Mouse (Mus musculus): ENCODE results near the gene Foxn2. TPM values are rescaled to one million over a fixed set of nuclear protein-coding genes. Genes with fewer than 3 reads are reported as not detected.

Foxn2 gene
- polyA plus RNA-seq (2015; fragmentation: Nextera tagmentation; extraction: Ambion mirVana), result 8.0 and 8.1 TPM in 2 replicates

DNA sequence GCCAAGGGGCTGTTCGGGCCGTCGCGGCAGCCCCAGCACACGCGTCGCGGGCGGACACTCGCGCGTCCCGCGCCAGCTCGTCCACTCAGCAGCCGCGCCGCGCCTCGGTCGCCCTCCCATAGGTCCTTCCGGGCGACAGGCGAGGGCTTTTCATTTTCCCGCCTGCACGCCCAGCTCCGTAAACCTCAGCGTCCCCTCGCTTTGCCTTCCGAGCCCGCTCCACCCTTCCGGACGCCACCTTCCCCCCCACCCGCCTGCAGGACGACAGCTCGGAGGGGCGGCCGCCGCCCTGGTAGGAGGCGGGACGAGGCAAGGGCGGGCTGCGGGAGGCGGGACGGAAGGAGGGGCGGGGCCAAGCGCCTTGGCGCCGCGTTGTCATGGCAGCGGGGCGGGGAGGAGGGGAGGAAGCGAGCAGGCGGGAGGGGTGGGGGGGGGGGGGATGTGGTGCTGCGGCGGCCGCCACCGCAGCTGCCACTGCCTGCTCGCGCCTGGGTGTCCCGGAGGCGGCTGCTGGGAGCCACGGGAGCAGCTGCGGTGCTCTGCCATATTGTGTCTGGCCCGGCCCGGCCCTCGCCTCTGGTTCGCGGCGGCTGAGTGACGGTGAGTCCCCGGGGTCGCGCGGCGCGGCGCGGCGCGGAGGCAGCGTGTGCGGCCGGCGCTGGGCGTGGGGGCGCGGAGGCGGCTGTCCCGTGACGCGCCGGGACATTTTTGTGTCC is at the start of gene Foxn2:
Foxn2 (plus strand) TSS at position 427 of the 716 bp plus-strand sequence.
- ATAC-seq (replicated peaks), result peak; percentile 92
- H3K4me3 ChIP-seq, result peak within 1 kb of the TSS; percentile 99
- peak within 1 kb of the TSS; percentile 95 for H3K4me2 ChIP-seq
- WGBS, result 0% methylated on average over 71 of the region's 93 CpGs
- H3K36me3 ChIP-seq (replicated peaks), result no peaks in the 10 kb centered on the region
- H3K27ac ChIP-seq, result peak within 1 kb of the TSS; percentile 87
- H3K9ac ChIP-seq, result peak within 1 kb of the TSS; percentile 81
- H3K9me3 ChIP-seq, result no peaks in the 10 kb centered on the region
- H3K27me3 ChIP-seq (replicated peaks), result no peaks in the 10 kb centered on the region
- peaks cover 7% of the 10 kb centered on the region; the same call in 1 of the 2 replicates for H3K4me1 ChIP-seq

DNA sequence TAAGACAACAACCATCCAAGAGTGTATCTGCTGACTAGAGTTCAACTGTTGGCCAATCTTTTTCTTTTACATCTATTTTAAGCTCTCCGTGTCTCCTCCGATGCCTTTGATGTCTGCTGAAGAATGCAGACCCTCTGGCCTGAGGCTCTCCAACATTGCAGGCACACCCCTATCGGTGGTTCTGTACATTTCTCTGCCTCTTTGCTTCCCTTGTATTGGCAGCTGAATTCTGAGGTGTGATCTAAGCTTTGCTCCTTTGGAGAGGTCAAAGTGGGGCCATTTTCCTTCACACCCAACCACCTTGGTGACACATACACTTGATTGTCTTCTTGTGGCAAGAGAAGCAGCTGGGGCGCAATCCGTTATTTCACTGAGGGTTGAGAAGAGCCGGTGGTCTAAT is 43.0 kb upstream of the Foxn2 start:
- no peaks in the 10 kb centered on the region for H3K36me3 ChIP-seq (replicated peaks)
- 92% methylated on average over 6 of the region's 6 CpGs for WGBS
- H3K4me3 ChIP-seq, result no peak overlapping the region
- H3K4me1 ChIP-seq, result peaks cover 15% of the 10 kb centered on the region; the same call in 1 of the 2 replicates
- H3K4me2 ChIP-seq, result no peak overlapping the region
- no peak overlapping the region for H3K9ac ChIP-seq
- H3K9me3 ChIP-seq, result no peaks in the 10 kb centered on the region
- no peak overlapping the region for H3K27ac ChIP-seq
- H3K27me3 ChIP-seq (replicated peaks), result no peaks in the 10 kb centered on the region
- no peak for ATAC-seq (replicated peaks)

DNA sequence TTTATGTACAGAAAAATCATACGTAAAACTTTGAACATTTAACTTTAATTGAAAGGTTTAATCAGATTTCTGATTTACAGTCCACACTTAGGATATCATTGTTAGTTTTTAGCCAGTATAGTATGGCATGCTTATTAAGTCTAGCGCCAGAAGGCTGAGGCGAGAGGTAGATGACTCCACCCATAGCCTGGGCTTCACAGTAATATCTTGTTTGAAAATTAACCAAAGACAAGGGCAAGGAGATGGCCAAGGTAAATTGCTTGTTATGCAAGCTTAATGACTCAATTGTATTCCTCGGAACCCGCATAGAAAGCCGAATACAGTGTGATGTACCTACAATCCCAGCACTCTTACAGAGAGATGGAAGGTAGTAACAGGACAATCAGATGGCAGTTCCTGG is 42.4 kb upstream of the Foxn2 start:
- Histone ChIP-seq H3K4me3 (no peak overlapping the region), H3K27me3 (replicated peaks) (no peaks in the 10 kb centered on the region), H3K9ac (no peak overlapping the region), H3K36me3 (replicated peaks) (no peaks in the 10 kb centered on the region), H3K4me1 (peaks cover 15% of the 10 kb centered on the region; the same call in 1 of the 2 replicates), H3K27ac (no peak overlapping the region), H3K9me3 (no peaks in the 10 kb centered on the region), H3K4me2 (no peak overlapping the region)
- no peak for ATAC-seq (replicated peaks)
- 91% methylated on average over 6 of the region's 6 CpGs for WGBS

DNA sequence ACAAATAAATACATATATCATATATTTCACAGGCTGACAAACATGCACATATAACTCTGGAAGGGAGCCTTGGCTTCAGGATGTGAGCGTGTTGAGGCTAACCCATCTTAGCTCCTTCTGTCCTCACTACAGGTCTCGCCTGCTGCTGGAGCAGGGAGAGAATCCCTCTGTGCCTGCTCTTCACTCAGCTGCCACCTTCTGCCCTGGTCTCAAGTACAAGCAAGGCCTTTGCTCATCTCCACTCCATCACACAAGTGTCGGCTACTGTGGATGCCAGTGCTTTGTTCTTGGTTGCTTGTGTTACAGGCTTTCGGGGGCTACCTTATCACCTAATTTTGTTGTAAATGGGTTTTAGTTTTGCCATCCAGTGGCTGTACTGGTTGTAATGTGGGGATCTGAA is 41.7 kb upstream of the Foxn2 start:
- Histone ChIP-seq H3K9me3 (no peaks in the 10 kb centered on the region), H3K4me3 (no peak overlapping the region), H3K4me2 (no peak overlapping the region), H3K4me1 (peaks cover 15% of the 10 kb centered on the region; the same call in 1 of the 2 replicates), H3K27me3 (replicated peaks) (0 out of 2 replicates have a peak, but pooled peaks cover 5% of the 10 kb centered on the region), H3K36me3 (replicated peaks) (no peaks in the 10 kb centered on the region), H3K27ac (no peak overlapping the region), H3K9ac (no peak overlapping the region)
- 78% methylated on average over 4 of the region's 4 CpGs for WGBS
- ATAC-seq (replicated peaks), result no peak

DNA sequence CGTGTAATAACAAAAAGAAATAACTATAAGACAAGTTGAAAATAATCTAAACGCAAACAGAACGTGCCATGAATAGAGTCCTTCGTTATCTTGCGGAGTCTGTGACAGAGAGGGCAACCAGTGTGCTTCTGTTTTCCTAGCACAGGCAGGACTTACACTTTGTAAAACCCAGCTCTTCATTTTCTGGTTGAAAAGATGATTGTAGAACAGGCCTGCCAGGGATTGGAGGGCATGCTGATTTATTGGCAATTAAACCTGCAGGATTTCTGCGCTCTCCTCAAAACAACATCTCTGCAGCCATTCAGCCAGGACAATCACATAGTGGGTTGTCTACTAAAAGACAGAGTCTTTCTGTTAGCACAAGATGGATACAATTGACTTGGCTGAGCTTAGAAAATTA is 40.4 kb upstream of the Foxn2 start:
- Histone ChIP-seq H3K27me3 (replicated peaks) (0 out of 2 replicates have a peak, but pooled peaks cover 6% of the 10 kb centered on the region), H3K9ac (no peak overlapping the region), H3K36me3 (replicated peaks) (no peaks in the 10 kb centered on the region), H3K4me3 (no peak overlapping the region), H3K4me2 (no peak overlapping the region), H3K27ac (no peak overlapping the region), H3K4me1 (peaks cover 24% of the 10 kb centered on the region), H3K9me3 (no peaks in the 10 kb centered on the region)
- 35% methylated on average over 6 of the region's 6 CpGs for WGBS
- no peak for ATAC-seq (replicated peaks)

DNA sequence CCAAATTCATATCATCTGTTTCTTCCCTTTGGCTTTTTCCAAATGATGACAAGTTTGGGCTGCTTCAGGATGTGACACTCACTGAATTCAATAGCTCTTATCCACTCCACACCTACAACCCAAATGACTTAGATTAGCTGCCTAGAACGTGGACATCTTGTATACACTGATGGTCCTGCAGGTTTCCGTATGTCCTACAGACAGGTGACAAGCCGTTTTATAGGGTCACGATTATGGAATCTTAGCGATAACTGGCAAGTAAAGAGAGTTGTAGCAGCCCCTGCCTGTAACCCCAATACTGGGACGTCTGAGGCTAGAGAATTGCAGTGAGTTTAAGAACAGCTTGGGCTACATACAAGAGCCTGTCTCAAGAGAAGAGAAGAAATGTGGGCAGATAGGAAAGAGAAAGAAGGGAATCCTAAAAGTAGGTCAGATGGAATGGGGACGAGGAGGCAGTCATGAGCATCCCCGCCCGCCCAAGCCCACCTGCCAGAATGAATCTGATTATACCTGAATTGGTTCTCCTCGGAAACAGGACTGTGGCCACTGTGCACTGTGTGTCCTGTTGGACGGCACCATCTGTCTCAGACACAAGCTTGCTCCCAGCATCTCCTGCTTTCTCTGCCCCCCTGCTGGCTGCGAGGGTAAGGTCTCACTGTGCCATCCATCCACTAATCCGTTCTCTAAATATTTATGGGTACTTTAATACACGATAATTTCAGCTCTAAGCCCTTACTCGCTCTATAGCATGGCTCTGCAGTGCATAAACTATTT is 39.6 kb upstream of the Foxn2 start:
- H3K27me3 ChIP-seq (replicated peaks), result 0 out of 2 replicates have a peak, but pooled peaks cover 6% of the 10 kb centered on the region
- 65% methylated on average over 15 of the region's 15 CpGs for WGBS
- H3K36me3 ChIP-seq (replicated peaks), result no peaks in the 10 kb centered on the region
- H3K4me3 ChIP-seq, result no peak overlapping the region
- no peak overlapping the region for H3K27ac ChIP-seq
- peak; percentile 50; the same call in 1 of the 2 replicates for ATAC-seq (replicated peaks)
- H3K4me2 ChIP-seq, result no peak overlapping the region
- H3K9me3 ChIP-seq, result no peaks in the 10 kb centered on the region
- no peak overlapping the region for H3K9ac ChIP-seq
- H3K4me1 ChIP-seq, result peaks cover 26% of the 10 kb centered on the region

DNA sequence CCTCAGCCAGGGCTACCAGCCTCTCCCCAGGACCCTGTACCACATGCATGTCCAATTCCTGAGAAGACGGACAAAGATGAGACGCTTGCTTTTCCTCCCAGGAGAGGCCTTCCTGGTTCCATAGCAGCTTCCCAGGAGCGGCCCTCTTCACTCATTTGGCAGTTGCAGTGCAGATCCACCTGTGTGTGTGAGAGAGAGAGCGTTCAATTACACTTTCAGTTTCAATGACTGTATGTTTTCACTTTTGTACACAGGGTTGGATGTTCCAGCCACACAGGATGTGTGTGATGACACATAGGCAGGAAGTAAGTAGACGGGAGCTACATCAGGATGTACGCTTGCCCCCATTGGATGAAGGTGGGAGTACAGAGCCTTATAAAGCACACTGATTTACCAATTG is 37.2 kb upstream of the Foxn2 start:
- no peaks in the 10 kb centered on the region for H3K36me3 ChIP-seq (replicated peaks)
- H3K9ac ChIP-seq, result no peak overlapping the region
- 0 out of 2 replicates have a peak, but pooled peaks cover 6% of the 10 kb centered on the region for H3K27me3 ChIP-seq (replicated peaks)
- no peak for ATAC-seq (replicated peaks)
- H3K4me1 ChIP-seq, result peaks cover 26% of the 10 kb centered on the region
- 85% methylated on average over 6 of the region's 6 CpGs for WGBS
- no peak overlapping the region for H3K4me3 ChIP-seq
- no peaks in the 10 kb centered on the region for H3K9me3 ChIP-seq
- H3K27ac ChIP-seq, result no peak overlapping the region
- no peak overlapping the region for H3K4me2 ChIP-seq

DNA sequence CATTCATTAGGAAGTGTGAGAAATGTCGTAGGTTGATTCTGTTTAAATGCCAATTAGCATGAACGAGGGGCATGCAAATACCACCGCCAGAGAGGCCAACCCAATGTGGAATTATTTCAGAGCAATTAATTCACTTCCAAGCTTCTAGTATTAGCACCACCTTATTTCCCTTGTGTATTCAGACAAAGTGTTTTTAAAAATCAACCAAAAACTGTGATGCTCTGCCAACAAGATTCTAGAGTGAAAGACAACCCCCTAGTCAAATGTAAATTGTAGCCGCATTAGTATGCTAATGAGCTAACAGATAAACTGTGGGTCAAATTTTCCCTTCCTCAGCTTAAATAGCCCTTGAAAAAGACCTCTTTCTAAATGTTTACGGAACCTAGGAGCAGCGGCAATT is 36.0 kb upstream of the Foxn2 start:
- H3K4me3 ChIP-seq, result no peak overlapping the region

DNA sequence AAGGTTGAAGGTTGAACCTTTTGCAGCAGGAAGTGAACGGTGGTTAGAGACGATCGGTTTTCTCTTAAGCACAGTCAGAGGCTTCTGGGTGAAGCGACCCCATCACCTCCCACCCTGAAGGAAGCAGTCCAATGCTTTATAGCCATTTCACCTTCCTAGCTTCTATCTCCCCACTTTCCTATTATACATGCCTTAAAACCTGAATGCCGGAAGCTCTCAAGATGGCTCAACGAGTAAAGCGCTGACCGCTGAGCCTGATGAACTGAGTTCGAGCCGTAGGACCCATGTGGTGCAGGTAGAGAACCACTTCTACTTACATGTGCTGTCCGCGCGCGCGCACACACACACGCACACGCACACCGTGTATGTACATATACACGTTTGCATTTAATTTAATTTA is 35.4 kb upstream of the Foxn2 start:
- Histone ChIP-seq H3K27ac (no peak overlapping the region), H3K4me3 (0 out of 2 replicates have a peak overlapping the region, but pooled peaks have one; percentile 6), H3K4me1 (peaks cover 22% of the 10 kb centered on the region), H3K4me2 (peak overlapping the region; percentile 23), H3K27me3 (replicated peaks) (0 out of 2 replicates have a peak, but pooled peaks cover 6% of the 10 kb centered on the region), H3K9me3 (no peaks in the 10 kb centered on the region), H3K36me3 (replicated peaks) (no peaks in the 10 kb centered on the region), H3K9ac (no peak overlapping the region)
- ATAC-seq (replicated peaks), result peak; percentile 59; the same call in 1 of the 2 replicates
- WGBS, result 29% methylated on average over 19 of the region's 19 CpGs

More for the DNA sequence above, 36.0 kb upstream of the Foxn2 start:
- H3K9me3 ChIP-seq, result no peaks in the 10 kb centered on the region
- 0 out of 2 replicates have a peak, but pooled peaks cover 6% of the 10 kb centered on the region for H3K27me3 ChIP-seq (replicated peaks)
- 0 out of 2 replicates have a peak, but pooled peaks have one; percentile 27 for ATAC-seq (replicated peaks)
- H3K9ac ChIP-seq, result no peak overlapping the region
- H3K27ac ChIP-seq, result no peak overlapping the region
- peak overlapping the region; percentile 23 for H3K4me2 ChIP-seq
- no peaks in the 10 kb centered on the region for H3K36me3 ChIP-seq (replicated peaks)
- WGBS, result 5% methylated on average over 6 of the region's 6 CpGs
- peaks cover 26% of the 10 kb centered on the region for H3K4me1 ChIP-seq

DNA sequence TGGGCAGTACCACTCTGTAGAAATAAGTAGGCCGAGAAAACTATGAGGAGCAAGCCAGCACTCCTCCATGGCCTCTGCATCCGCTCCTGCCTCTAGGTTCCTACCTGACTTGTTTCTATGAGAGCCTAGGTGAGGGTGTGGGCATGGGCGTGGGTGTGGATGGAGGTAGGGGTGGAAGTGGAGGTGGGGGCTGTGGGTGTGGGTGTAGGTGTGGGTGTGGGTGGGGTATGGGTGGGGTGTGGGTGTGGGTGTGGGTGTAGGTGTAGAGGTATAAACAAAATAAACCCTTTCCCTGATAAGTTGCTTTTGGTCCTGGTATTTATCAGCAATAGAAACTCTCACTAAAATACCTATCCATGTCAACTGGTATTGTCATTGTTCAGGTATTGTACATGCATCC is 30.8 kb upstream of the Foxn2 start:
- Histone ChIP-seq H3K27ac (no peak overlapping the region), H3K27me3 (replicated peaks) (no peaks in the 10 kb centered on the region), H3K9ac (no peak overlapping the region), H3K4me2 (no peak overlapping the region), H3K36me3 (replicated peaks) (no peaks in the 10 kb centered on the region), H3K4me1 (peaks cover 6% of the 10 kb centered on the region), H3K9me3 (no peaks in the 10 kb centered on the region), H3K4me3 (no peak overlapping the region)
- WGBS, result 98% methylated on average over 3 of the region's 3 CpGs
- no peak for ATAC-seq (replicated peaks)

DNA sequence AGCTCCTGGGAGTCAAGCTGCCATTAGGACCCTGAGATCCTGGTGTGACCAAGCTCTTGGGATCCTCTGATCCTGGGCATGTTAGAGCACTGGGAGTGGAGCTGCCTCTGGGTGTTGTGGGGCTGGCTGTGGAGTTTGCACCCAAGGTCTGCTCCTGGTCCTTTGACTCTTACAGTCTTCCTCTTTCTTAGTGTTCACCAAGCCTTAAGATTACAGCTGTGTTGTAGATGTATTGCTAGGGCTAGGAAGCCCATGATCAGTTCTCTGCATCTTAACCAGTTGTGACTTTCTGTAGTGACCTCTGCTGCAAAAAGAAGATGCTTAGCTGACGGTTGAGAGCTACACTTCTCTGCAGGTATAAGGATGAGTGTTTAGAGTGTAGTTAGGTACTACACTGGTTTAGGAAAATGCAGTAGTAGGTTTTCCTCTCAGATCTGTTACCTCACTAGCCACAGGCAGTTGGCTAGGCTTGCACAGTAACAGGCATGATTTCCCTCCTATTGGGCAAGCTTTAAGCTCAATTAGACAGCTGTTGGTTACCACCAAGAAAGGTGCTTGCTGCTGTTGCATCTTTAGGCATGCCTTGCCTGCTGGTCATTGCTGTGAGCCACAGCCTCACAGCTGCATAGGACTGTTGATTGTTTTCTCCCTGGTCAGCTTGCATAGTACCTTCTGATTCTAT is 27.2 kb upstream of the Foxn2 start:
- Histone ChIP-seq H3K27ac (no peak overlapping the region), H3K4me2 (no peak overlapping the region), H3K9ac (no peak overlapping the region), H3K4me3 (no peak overlapping the region), H3K36me3 (replicated peaks) (no peaks in the 10 kb centered on the region), H3K27me3 (replicated peaks) (no peaks in the 10 kb centered on the region), H3K4me1 (no peaks in the 10 kb centered on the region), H3K9me3 (no peaks in the 10 kb centered on the region)
- no peak for ATAC-seq (replicated peaks)
- 77% methylated on average over 1 of the region's 1 CpGs for WGBS

DNA sequence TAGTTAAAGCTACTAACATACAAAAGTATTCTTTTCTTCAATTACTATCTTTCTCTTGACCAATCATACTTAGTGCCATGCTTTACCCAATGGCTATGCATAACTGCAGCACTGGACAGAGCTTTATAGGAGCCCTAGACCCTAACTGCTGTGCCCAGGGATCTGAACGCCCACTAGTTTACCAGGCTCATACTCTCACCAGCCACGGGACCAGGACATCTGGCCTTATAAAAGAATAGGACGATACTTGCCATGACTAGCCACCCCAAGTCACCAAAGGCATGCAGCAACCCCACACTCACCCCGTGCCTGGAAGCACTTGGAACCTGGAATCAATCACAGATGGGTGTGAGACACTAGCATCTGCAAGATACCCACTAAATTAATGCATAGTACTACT is 20.1 kb upstream of the Foxn2 start:
- Histone ChIP-seq H3K9me3 (no peaks in the 10 kb centered on the region), H3K27ac (no peak overlapping the region), H3K4me3 (no peak overlapping the region), H3K9ac (no peak overlapping the region), H3K4me2 (no peak overlapping the region), H3K4me1 (no peaks in the 10 kb centered on the region), H3K36me3 (replicated peaks) (no peaks in the 10 kb centered on the region), H3K27me3 (replicated peaks) (no peaks in the 10 kb centered on the region)
- ATAC-seq (replicated peaks), result no peak
- WGBS, result 85% methylated on average over 4 of the region's 4 CpGs

Data from midbrain, embryonic 15.5 days (tissue).